In genomic region chr13:81930266-81930665, GRCm38 (mm10) we compare ENCODE assay signal across 20 mouse cellular contexts.
DNase-seq lines count a peak whose midpoint lies in the region; ATAC-seq and TF ChIP-seq lines count a peak whose summit lies in the region.
"Had no signal": no experiment of that assay in that cellular context is flagged by ENCODE, and none has a peak within 500 bp of the region (broad histone marks: within the 10 kb centered on the region; RNA-seq: fewer than 3 reads in every experiment).

No protein-coding gene starts in this region.

- no peaks in the 10 kb centered on the region for H3K4me1 ChIP-seq in intestine, embryonic 15.5 days (replicated peaks)
- H3K4me1 ChIP-seq in intestine, postnatal 0 days (replicated peaks; ENCODE audit: control insufficient read depth, insufficient read depth, low read length): no peaks in the 10 kb centered on the region
- no peaks in the 10 kb centered on the region for H3K4me1 ChIP-seq in lung, postnatal 0 days (ENCODE audit: insufficient read depth, low read depth, low read length)
- no peaks in the 10 kb centered on the region for H3K4me1 ChIP-seq in stomach, embryonic 15.5 days
- no peaks in the 10 kb centered on the region for H3K4me1 ChIP-seq in embryonic facial prominence, embryonic 10.5 days
- H3K4me1 ChIP-seq: embryonic facial prominence, embryonic 13.5 days; hindbrain, embryonic 12.5 days had no signal

- H3K4me2 ChIP-seq in intestine, embryonic 15.5 days (replicated peaks): no peak overlapping the region
- H3K4me2 ChIP-seq in intestine, postnatal 0 days (replicated peaks; ENCODE audit: low read depth): no peak overlapping the region
- H3K4me2 ChIP-seq in lung, postnatal 0 days (replicated peaks; ENCODE audit: low read depth, low read length): no peak overlapping the region
- no peak overlapping the region for H3K4me2 ChIP-seq in stomach, embryonic 15.5 days
- H3K4me2 ChIP-seq: embryonic facial prominence, embryonic 13.5 days; forebrain, embryonic 12.5 days; heart, embryonic 12.5 days; hindbrain, embryonic 12.5 days had no signal

- TF ChIP-seq CTCF in intestine, postnatal 0 days (IDR thresholded peaks at IDR 0.05; ENCODE audit: low read depth): no peak
- no peak for TF ChIP-seq CTCF in lung, postnatal 0 days (IDR thresholded peaks at IDR 0.05)

- no peak overlapping the region for H3K9ac ChIP-seq in intestine, embryonic 15.5 days
- no peak overlapping the region for H3K9ac ChIP-seq in intestine, postnatal 0 days (ENCODE audit: low read depth, low read length)
- H3K9ac ChIP-seq in lung, postnatal 0 days (replicated peaks; ENCODE audit: low read depth): no peak overlapping the region
- no peak overlapping the region for H3K9ac ChIP-seq in stomach, embryonic 15.5 days
- H3K9ac ChIP-seq: embryonic facial prominence, embryonic 13.5 days; forebrain, embryonic 12.5 days; heart, embryonic 12.5 days; hindbrain, embryonic 12.5 days had no signal

- no peak overlapping the region for H3K27ac ChIP-seq in intestine, embryonic 15.5 days
- H3K27ac ChIP-seq in intestine, postnatal 0 days (ENCODE audit: low read depth, low read length): no peak overlapping the region
- no peak overlapping the region for H3K27ac ChIP-seq in lung, postnatal 0 days (ENCODE audit: low read length)
- no peak overlapping the region for H3K27ac ChIP-seq in stomach, embryonic 15.5 days
- H3K27ac ChIP-seq in embryonic facial prominence, embryonic 10.5 days (replicated peaks): no peak overlapping the region
- H3K27ac ChIP-seq: embryonic facial prominence, embryonic 13.5 days; forebrain, embryonic 12.5 days; heart, adult 2 months; hindbrain, embryonic 12.5 days had no signal

- H3K36me3 ChIP-seq in intestine, embryonic 15.5 days: no peaks in the 10 kb centered on the region
- H3K36me3 ChIP-seq in intestine, postnatal 0 days (ENCODE audit: control insufficient read depth, insufficient read depth): no peaks in the 10 kb centered on the region
- no peaks in the 10 kb centered on the region for H3K36me3 ChIP-seq in lung, postnatal 0 days (ENCODE audit: insufficient read depth, low read length)
- no peaks in the 10 kb centered on the region for H3K36me3 ChIP-seq in stomach, embryonic 15.5 days
- no peaks in the 10 kb centered on the region for H3K36me3 ChIP-seq in embryonic facial prominence, embryonic 10.5 days (replicated peaks)
- H3K36me3 ChIP-seq: embryonic facial prominence, embryonic 13.5 days; forebrain, embryonic 12.5 days; heart, embryonic 12.5 days; hindbrain, embryonic 12.5 days had no signal

- DNase-seq in lung, postnatal 0 days (ENCODE audit: low spot score): peak; percentile 43
- DNase-seq in lung, postnatal 4 days: no peak
- no peak for DNase-seq in embryonic facial prominence, embryonic 10.5 days (ENCODE audit: low spot score)
- no peak for DNase-seq in cerebellum, adult 8-10 months
- DNase-seq: adrenal gland, adult 8-10 months; cerebellum, adult 11 months; cerebellum, adult 9-10 months; cerebellum, postnatal 25 days; gastrocnemius, postnatal 10 days; heart, adult 2 months; heart, postnatal 4 days had no signal

- ATAC-seq in intestine, embryonic 15.5 days: peak; percentile 10; the same call in 1 of the 2 replicates
- no peak for ATAC-seq in intestine, postnatal 0 days
- ATAC-seq in lung, postnatal 0 days: peak; percentile 48; the same call in 1 of the 2 replicates
- ATAC-seq in stomach, embryonic 15.5 days (ENCODE audit: insufficient read depth, low FRiP score, low read depth): peak; percentile 90
- ATAC-seq: forebrain, embryonic 16.5 days; hindbrain, embryonic 16.5 days had no signal

- H3K27me3 ChIP-seq in intestine, embryonic 15.5 days (replicated peaks): no peaks in the 10 kb centered on the region
- H3K27me3 ChIP-seq in intestine, postnatal 0 days (replicated peaks; ENCODE audit: control insufficient read depth, insufficient read depth, low read length): no peaks in the 10 kb centered on the region
- H3K27me3 ChIP-seq in lung, postnatal 0 days (replicated peaks; ENCODE audit: insufficient read depth, low read length): no peaks in the 10 kb centered on the region
- no peaks in the 10 kb centered on the region for H3K27me3 ChIP-seq in stomach, embryonic 15.5 days (replicated peaks)
- no peaks in the 10 kb centered on the region for H3K27me3 ChIP-seq in embryonic facial prominence, embryonic 10.5 days (replicated peaks; ENCODE audit: low read depth, poor library complexity, severe bottlenecking)
- H3K27me3 ChIP-seq: embryonic facial prominence, embryonic 13.5 days; forebrain, embryonic 12.5 days; heart, embryonic 12.5 days; hindbrain, embryonic 12.5 days had no signal

- no peak for TF ChIP-seq EP300 in lung, postnatal 0 days (IDR thresholded peaks at IDR 0.05)

- H3K4me3 ChIP-seq in intestine, embryonic 15.5 days (replicated peaks): no peak overlapping the region
- no peak overlapping the region for H3K4me3 ChIP-seq in intestine, postnatal 0 days (ENCODE audit: low read depth, low read length)
- H3K4me3 ChIP-seq in lung, postnatal 0 days (ENCODE audit: low read depth, low read length): no peak overlapping the region
- no peak overlapping the region for H3K4me3 ChIP-seq in stomach, embryonic 15.5 days (replicated peaks)
- no peak overlapping the region for H3K4me3 ChIP-seq in embryonic facial prominence, embryonic 10.5 days
- H3K4me3 ChIP-seq: embryonic facial prominence, embryonic 13.5 days; forebrain, embryonic 12.5 days; heart, adult 2 months; heart, embryonic 12.5 days; hindbrain, embryonic 12.5 days had no signal

- no peaks in the 10 kb centered on the region for H3K9me3 ChIP-seq in intestine, embryonic 15.5 days
- no peaks in the 10 kb centered on the region for H3K9me3 ChIP-seq in intestine, postnatal 0 days (ENCODE audit: control insufficient read depth)
- no peaks in the 10 kb centered on the region for H3K9me3 ChIP-seq in lung, postnatal 0 days (ENCODE audit: low read length)
- H3K9me3 ChIP-seq in stomach, embryonic 15.5 days: no peaks in the 10 kb centered on the region
- H3K9me3 ChIP-seq in embryonic facial prominence, embryonic 10.5 days: no peaks in the 10 kb centered on the region
- H3K9me3 ChIP-seq: embryonic facial prominence, embryonic 13.5 days; forebrain, embryonic 12.5 days; heart, embryonic 12.5 days; hindbrain, embryonic 12.5 days had no signal

- 49% methylated on average over 4 of the region's 4 CpGs for WGBS in intestine, embryonic 15.5 days
- WGBS in intestine, postnatal 0 days: 31% methylated on average over 4 of the region's 4 CpGs
- 46% methylated on average over 4 of the region's 4 CpGs for WGBS in lung, postnatal 0 days
- WGBS in stomach, embryonic 15.5 days: 39% methylated on average over 4 of the region's 4 CpGs
- 80% methylated on average over 4 of the region's 4 CpGs for WGBS in embryonic facial prominence, embryonic 10.5 days
